Mouse (Mus musculus) spleen, adult 2 months (tissue): Measurements from ENCODE around the gene Tcf3.

Experiments used
- CTCF ChIP-seq: fragments of 200-500 bp; IDR thresholded peaks from 2 replicates; pipeline ENCODE4 v1.5.1; 2011; ENCODE audit warnings: mild to moderate bottlenecking, inconsistent platforms; ENCODE audit not compliant: insufficient read depth, insufficient read length, insufficient replicate concordance; ENCODE audit errors: extremely low read depth
- POLR2A ChIP-seq: fragments of 200-500 bp; IDR thresholded peaks from 2 replicates; pipeline ENCODE4 v1.6.1; 2011; ENCODE audit warnings: low read depth, low read length, inconsistent platforms

DNA sequence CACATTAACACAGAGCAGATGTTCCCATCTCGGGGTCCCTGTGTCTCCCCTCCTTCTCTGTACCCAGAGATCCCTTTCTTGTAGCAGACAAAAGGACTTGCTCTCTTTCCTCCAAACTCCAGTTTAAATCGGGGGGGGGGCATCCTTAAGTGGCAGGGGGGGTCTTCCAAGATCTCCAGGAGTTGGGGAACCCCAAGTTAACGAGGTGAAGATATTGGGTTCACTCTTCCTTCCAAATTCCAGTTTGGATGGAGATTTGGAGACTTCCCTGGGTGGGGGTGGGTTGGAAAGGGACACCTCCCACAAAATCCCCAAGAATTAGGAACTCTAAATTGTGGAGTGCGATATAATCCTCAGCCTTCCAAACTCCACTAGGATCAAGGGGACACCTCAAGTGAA is 1.1 kb downstream of the Tcf3 start:
- TF ChIP-seq CTCF: no peak
- TF ChIP-seq POLR2A: no peak
